Mouse (Mus musculus): ENCODE measurements around the gene Egflam. TPM values are rescaled to one million over a fixed set of nuclear protein-coding genes. Genes with fewer than 3 reads are reported as not detected.

Egflam gene
- total RNA-seq, 1 experiment, result 0.54 TPM

DNA sequence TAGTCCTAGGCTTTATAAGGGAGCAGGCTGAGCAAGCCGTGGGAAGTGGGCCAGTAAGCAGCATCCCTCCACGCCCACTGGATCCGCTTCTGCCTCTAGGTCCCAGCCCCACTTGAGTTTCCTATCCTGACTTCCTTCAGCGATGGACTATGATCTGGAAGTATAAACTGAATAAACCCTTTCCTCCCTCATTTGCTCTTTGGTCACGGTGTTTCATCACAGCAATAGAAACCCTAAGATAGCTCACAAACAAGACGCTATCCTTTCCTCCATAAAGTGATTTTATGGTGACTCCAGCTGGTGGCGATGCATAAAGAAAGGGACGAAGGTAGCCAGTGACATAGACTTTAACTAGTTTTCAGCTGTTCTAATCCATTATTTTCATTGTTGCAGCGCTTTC lies 134.9 kb downstream of the Egflam start:
- no peaks in the 10 kb centered on the region for H3K9me3 ChIP-seq (ENCODE audit: control insufficient read depth, insufficient read depth, low read depth, low read length)
- no peak overlapping the region for H3K9ac ChIP-seq (ENCODE audit: insufficient read depth, low read depth, low read length, poor library complexity, severe bottlenecking)
- H3K4me3 ChIP-seq (ENCODE audit: insufficient read depth in 1 of 2, low read depth in 1 of 2, low read length in 2 of 2, poor library complexity in 1 of 2, severe bottlenecking in 1 of 2), result no peak overlapping the region
- TF ChIP-seq CHD2 (IDR thresholded peaks at IDR 0.05; ENCODE audit: low read depth, low read length) (no peak), MAFK (IDR thresholded peaks at IDR 0.05; ENCODE audit: insufficient read depth, low read depth, low read length) (no peak), ZC3H11A (IDR thresholded peaks at IDR 0.05; ENCODE audit: borderline replicate concordance, low read depth, low read length) (no peak), ZNF384 (IDR thresholded peaks at IDR 0.05; ENCODE audit: low read depth, low read length) (no peak), HCFC1 (IDR thresholded peaks at IDR 0.05; ENCODE audit: borderline replicate concordance, insufficient read depth, low read length) (no peak)
- no peaks in the 10 kb centered on the region for H3K4me1 ChIP-seq (ENCODE audit: control insufficient read depth in 2 of 2, insufficient read depth in 2 of 2, low read length in 2 of 2, poor library complexity in 1 of 2)
- H3K36me3 ChIP-seq (ENCODE audit: control insufficient read depth, insufficient read depth, low read length, poor library complexity, severe bottlenecking), result no peaks in the 10 kb centered on the region
- in situ Hi-C loops (cut with MboI; ENCODE audit: low sequenced_read_pairs in 2 of 2, unreplicated experiment in 2 of 2), result no loop called here
- no peak for DNase-seq (ENCODE audit: low read depth, low spot score)
- no peak overlapping the region for H3K27ac ChIP-seq (ENCODE audit: insufficient read depth, low read depth, low read length, poor library complexity, severe bottlenecking)

- DNase-seq (ENCODE audit: low read depth, low spot score), result no peak
Measured at GRCm38 (mm10) chr15:7261371-7261770, 136.8 kb downstream of the Egflam start.

GRCm38 (mm10) chr15:7256577-7256976 lies 141.6 kb downstream of the Egflam start:
- no peaks in the 10 kb centered on the region for H3K36me3 ChIP-seq (ENCODE audit: control insufficient read depth, insufficient read depth, low read length, poor library complexity, severe bottlenecking)
- no peak overlapping the region for H3K9ac ChIP-seq (ENCODE audit: insufficient read depth, low read depth, low read length, poor library complexity, severe bottlenecking)
- H3K4me3 ChIP-seq (ENCODE audit: insufficient read depth in 1 of 2, low read depth in 1 of 2, low read length in 2 of 2, poor library complexity in 1 of 2, severe bottlenecking in 1 of 2), result no peak overlapping the region
- no peak for DNase-seq (ENCODE audit: low read depth, low spot score)
- in situ Hi-C loops (cut with MboI; ENCODE audit: low sequenced_read_pairs in 2 of 2, unreplicated experiment in 2 of 2), result no loop called here
- no peaks in the 10 kb centered on the region for H3K9me3 ChIP-seq (ENCODE audit: control insufficient read depth, insufficient read depth, low read depth, low read length)
- no peak overlapping the region for H3K27ac ChIP-seq (ENCODE audit: insufficient read depth, low read depth, low read length, poor library complexity, severe bottlenecking)
- H3K4me1 ChIP-seq (ENCODE audit: control insufficient read depth in 2 of 2, insufficient read depth in 2 of 2, low read length in 2 of 2, poor library complexity in 1 of 2), result no peaks in the 10 kb centered on the region
- TF ChIP-seq HCFC1 (IDR thresholded peaks at IDR 0.05; ENCODE audit: borderline replicate concordance, insufficient read depth, low read length) (no peak), ZC3H11A (IDR thresholded peaks at IDR 0.05; ENCODE audit: borderline replicate concordance, low read depth, low read length) (no peak), ZNF384 (IDR thresholded peaks at IDR 0.05; ENCODE audit: low read depth, low read length) (no peak), MAFK (IDR thresholded peaks at IDR 0.05; ENCODE audit: insufficient read depth, low read depth, low read length) (no peak), CHD2 (IDR thresholded peaks at IDR 0.05; ENCODE audit: low read depth, low read length) (no peak)

More at GRCm38 (mm10) chr15:7261371-7261770, 136.8 kb downstream of the Egflam start:
- Histone ChIP-seq H3K4me3 (ENCODE audit: insufficient read depth in 1 of 2, low read depth in 1 of 2, low read length in 2 of 2, poor library complexity in 1 of 2, severe bottlenecking in 1 of 2) (no peak overlapping the region), H3K4me1 (ENCODE audit: control insufficient read depth in 2 of 2, insufficient read depth in 2 of 2, low read length in 2 of 2, poor library complexity in 1 of 2) (no peaks in the 10 kb centered on the region), H3K27ac (ENCODE audit: insufficient read depth, low read depth, low read length, poor library complexity, severe bottlenecking) (no peak overlapping the region), H3K9me3 (ENCODE audit: control insufficient read depth, insufficient read depth, low read depth, low read length) (no peaks in the 10 kb centered on the region), H3K36me3 (ENCODE audit: control insufficient read depth, insufficient read depth, low read length, poor library complexity, severe bottlenecking) (no peaks in the 10 kb centered on the region), H3K9ac (ENCODE audit: insufficient read depth, low read depth, low read length, poor library complexity, severe bottlenecking) (no peak overlapping the region)
- in situ Hi-C loops (cut with MboI; ENCODE audit: low sequenced_read_pairs in 2 of 2, unreplicated experiment in 2 of 2), result no loop called here
- TF ChIP-seq CHD2 (IDR thresholded peaks at IDR 0.05; ENCODE audit: low read depth, low read length) (no peak), ZC3H11A (IDR thresholded peaks at IDR 0.05; ENCODE audit: borderline replicate concordance, low read depth, low read length) (no peak), MAFK (IDR thresholded peaks at IDR 0.05; ENCODE audit: insufficient read depth, low read depth, low read length) (no peak), HCFC1 (IDR thresholded peaks at IDR 0.05; ENCODE audit: borderline replicate concordance, insufficient read depth, low read length) (no peak), ZNF384 (IDR thresholded peaks at IDR 0.05; ENCODE audit: low read depth, low read length) (no peak)

DNA sequence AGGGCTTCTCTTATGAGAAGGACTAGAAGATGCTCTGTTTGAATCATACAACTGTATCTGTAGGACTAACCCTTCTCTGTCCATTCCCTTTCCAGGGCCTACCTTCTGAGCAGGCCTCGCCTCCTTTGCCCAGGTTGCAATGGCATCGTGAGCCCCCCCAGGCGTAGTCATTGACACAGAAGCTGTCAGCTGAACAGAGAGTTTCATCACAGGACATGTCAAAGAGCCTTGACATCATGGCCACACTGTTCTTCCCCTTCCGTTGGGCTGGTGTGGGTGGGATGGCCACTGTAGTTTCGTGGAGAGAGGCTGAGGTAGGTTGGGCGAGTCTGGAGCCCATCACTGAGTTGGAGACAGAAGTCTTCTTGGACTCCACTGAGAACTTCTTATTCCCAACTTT lies 144.9 kb downstream of the Egflam start:
- Histone ChIP-seq H3K27ac (ENCODE audit: insufficient read depth, low read depth, low read length, poor library complexity, severe bottlenecking) (no peak overlapping the region), H3K9me3 (ENCODE audit: control insufficient read depth, insufficient read depth, low read depth, low read length) (no peaks in the 10 kb centered on the region), H3K4me1 (ENCODE audit: control insufficient read depth in 2 of 2, insufficient read depth in 2 of 2, low read length in 2 of 2, poor library complexity in 1 of 2) (no peaks in the 10 kb centered on the region), H3K36me3 (ENCODE audit: control insufficient read depth, insufficient read depth, low read length, poor library complexity, severe bottlenecking) (no peaks in the 10 kb centered on the region), H3K9ac (ENCODE audit: insufficient read depth, low read depth, low read length, poor library complexity, severe bottlenecking) (no peak overlapping the region), H3K4me3 (ENCODE audit: insufficient read depth in 1 of 2, low read depth in 1 of 2, low read length in 2 of 2, poor library complexity in 1 of 2, severe bottlenecking in 1 of 2) (no peak overlapping the region)
- TF ChIP-seq CHD2 (IDR thresholded peaks at IDR 0.05; ENCODE audit: low read depth, low read length) (no peak), ZC3H11A (IDR thresholded peaks at IDR 0.05; ENCODE audit: borderline replicate concordance, low read depth, low read length) (no peak), ZNF384 (IDR thresholded peaks at IDR 0.05; ENCODE audit: low read depth, low read length) (no peak), HCFC1 (IDR thresholded peaks at IDR 0.05; ENCODE audit: borderline replicate concordance, insufficient read depth, low read length) (no peak), MAFK (IDR thresholded peaks at IDR 0.05; ENCODE audit: insufficient read depth, low read depth, low read length) (no peak)
- in situ Hi-C loops (cut with MboI; ENCODE audit: low sequenced_read_pairs in 2 of 2, unreplicated experiment in 2 of 2), result no loop called here
- DNase-seq (ENCODE audit: low read depth, low spot score), result no peak

Measured in ES-E14 (cell line).